Mouse (Mus musculus) regulatory T cell (primary cell): Measurements from ENCODE around the gene Ndufa13.

Experiments
- in situ Hi-C: fragments of 300-600 bp; cut with MboI, MseI; formaldehyde crosslinking; loops from one replicate; pipeline ENCODE4 v1.15.1; 2025; ENCODE audit warnings: high pct_unique_total_duplicates

Gene Ndufa13

DNA sequence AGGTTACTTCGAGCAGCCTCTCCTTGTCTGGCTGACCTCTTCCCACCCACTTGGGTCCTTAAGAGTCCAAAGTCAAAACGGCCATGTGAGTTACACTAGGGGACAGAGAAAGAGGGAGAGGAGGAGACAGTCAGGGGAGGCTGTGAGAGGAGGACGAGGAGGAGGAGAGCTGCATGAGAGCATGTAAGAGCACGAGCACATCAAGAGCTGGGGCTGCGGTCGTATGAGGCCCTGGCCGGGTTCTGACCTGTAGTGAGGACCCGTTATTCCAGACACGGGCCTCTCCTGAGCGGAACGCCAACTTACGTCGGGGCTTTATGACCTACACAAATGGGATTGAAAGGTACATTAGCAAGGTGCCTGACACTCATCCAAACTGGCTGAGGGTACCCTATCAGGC, 9.6 kb upstream of the Ndufa13 start:
- in situ Hi-C loops: no loop called here

DNA sequence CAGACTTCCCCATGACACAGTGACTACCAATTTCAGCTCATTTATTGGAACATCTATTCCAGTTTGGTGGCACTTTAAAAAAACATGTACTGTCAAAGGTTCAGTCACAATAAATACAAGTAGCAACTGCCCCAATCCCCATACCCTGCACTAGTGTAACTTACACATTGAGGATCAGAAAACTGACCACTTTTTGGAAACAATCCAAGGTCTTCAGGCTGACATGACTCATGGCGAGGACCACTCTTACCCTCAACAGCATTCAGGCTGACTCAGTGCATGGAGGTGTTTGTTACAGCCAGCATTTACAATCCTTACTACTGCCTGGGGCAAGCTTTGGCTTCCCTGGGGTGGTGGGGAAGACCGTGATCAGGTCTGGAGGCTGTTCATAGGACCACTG, 4.7 kb upstream of the Ndufa13 start:
- in situ Hi-C loops: no loop called here

DNA sequence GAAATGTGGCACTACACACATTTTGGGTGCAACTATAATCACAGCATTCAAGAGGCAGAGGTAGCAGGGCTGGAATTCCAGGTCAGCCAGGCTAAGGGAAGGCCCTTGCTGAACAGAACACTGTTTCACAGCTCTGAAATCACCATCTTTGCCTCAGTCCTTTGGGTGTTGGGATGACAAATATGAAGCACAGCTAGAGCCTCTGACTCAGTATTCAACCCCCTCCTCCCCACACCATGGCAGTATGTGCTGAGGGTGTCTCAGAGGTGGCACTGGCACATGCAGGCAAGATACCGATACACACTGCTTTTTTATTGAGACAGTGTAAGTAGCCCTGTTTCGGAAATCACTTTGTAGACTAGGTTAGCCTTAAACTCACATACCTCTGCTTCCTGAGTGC, 3.9 kb upstream of the Ndufa13 start:
- in situ Hi-C loops: no loop called here

- in situ Hi-C loops: loop anchor here (5.0 kb wide), 1 partner anchor 93 kb away; the partner anchor contains the start of gene Gatad2a
Measured at GRCm38 (mm10) chr8:69904096-69904495, 1.7 kb upstream of the Ndufa13 start.

DNA sequence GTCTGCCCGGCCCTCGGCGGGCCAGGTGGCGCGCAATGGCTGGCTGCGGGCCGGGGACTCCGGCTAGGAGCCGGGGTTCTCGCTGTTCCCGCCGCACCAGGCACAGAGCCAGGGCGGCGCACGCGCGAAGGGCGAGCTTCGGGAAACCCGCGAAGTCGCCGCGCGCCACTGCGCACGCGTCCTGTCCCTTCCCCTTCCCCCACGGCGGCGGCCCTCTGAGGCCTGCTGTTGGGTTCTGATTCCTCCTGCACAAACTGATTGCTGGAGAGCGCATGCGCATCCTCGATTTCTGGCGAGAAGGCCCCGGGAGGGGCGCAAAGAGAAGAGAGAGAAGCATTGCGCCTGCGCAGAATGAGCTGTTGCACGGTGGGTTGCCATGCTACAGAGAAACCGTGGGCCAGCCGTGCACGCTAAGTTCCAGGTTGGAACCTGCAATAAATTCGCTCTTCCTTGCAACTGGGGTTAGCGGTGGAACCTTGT, 745 bp upstream of the Ndufa13 start:
- in situ Hi-C loops: loop anchor here (5.0 kb wide), 1 partner anchor 94 kb away; the partner anchor contains the start of gene Gatad2a

GRCm38 (mm10) chr8:69901484-69902162, 735 bp downstream of the Ndufa13 start:
- in situ Hi-C loops: loop anchor here (5.0 kb wide), 1 partner anchor 96 kb away; the partner anchor contains the start of gene Gatad2a

- in situ Hi-C loops: loop anchor here (5.0 kb wide), 1 partner anchor 96 kb away; the partner anchor contains the start of gene Gatad2a
Measured at GRCm38 (mm10) chr8:69900895-69901451, 1.4 kb downstream of the Ndufa13 start.

DNA sequence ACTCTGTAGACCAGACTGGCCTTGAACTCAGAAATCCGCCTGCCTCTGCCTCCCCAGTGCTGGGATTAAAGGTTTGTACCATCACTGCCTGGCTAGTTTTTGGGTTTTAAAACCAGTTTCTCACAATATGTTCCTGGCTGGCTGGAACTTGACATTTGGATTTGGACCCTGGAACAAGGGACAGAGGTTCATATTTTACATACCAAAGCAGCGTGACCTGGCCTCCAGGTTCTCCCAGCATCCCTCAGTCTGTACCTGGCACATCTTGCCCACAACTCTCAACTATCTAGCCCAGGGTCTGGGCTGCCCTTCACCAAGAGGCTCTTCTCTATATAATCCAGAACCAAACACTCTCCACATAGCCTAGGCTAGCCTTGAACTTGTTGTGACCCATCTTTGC, 2.5 kb downstream of the Ndufa13 start:
- in situ Hi-C loops: loop anchor here (5.0 kb wide), 1 partner anchor 97 kb away; the partner anchor contains the start of gene Gatad2a

GRCm38 (mm10) chr8:69897857-69898256, 4.5 kb downstream of the Ndufa13 start:
- in situ Hi-C loops: no loop called here

- in situ Hi-C loops: no loop called here
Measured at GRCm38 (mm10) chr8:69895772-69896451, 6.4 kb downstream of the Ndufa13 start.

- in situ Hi-C loops: no loop called here
Measured at GRCm38 (mm10) chr8:69894836-69895332, 7.5 kb downstream of the Ndufa13 start.

GRCm38 (mm10) chr8:69893863-69894262, 8.5 kb downstream of the Ndufa13 start:
- in situ Hi-C loops: no loop called here

DNA sequence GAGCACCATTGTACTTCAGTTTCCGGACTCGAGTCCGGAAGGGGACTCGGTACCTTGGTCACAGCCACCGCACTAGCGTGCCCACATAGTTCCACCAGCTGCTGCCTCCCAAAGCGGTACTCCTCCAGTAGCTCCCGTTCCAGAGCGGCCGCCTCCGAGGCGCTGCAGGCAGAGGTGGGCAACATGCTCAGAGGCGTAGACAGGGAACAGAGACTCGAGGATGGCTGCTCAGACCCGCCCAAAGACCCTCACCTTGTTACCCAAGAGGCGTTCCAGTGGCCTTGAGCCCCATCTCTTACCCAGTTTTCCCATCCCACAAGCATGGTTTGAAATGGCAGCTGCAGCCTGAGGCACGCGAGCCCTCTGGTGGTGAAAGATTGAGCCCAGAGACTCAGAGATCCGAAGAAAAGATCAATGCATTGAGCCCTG, 11.5 kb downstream of the Ndufa13 start:
- in situ Hi-C loops: no loop called here

GRCm38 (mm10) chr8:69888902-69889301, 13.5 kb downstream of the Ndufa13 start:
- in situ Hi-C loops: no loop called here

- in situ Hi-C loops: no loop called here
Measured at GRCm38 (mm10) chr8:69888244-69888866, 14.0 kb downstream of the Ndufa13 start.

DNA sequence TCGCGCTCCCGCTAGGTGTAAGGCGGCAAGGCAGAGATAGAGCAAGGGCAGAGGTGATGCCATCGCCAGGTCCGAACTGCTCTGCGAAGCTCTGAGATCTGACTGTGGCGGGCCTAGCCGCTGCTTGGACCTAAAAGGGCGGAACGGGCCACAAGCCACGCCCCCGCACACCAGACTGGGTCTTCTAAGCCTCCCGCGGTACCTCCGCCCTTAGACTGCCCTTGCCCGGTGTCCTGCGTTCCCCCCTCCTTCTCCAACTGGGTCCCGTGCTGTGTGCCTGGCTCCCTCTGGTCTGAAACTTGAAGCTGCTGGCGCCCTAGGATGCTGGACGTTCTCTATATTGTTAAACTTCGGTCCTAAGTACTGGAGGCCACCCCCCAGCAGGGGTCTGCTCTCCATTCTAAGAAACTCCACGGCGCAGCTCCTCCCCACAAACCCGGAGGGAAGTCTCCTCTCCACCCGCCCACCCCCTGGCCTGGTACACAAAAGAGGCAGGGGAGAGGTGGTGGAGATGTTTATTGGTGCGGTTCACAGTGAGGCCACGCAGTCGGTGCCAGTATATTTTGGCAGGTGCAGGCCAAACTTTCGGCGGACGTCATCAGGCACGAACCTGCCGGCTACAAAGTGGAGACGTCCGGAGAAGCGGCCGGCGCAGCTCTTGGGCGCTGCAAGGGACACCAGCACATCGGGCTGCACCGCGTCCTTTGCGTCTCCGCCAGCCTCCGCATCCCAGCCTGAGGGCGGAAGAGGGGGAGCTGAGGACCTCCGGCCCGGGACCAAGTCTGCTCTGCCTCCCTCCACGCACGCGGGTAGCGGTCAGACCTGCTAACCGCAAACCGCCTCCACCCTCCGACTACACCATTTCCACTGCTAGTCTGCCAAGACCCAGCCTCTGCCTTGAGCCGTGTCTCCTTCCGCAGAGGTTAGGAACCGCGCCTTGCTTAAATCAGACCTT, 14.8 kb downstream of the Ndufa13 start, which contains the start of gene Cilp2:
Gene Cilp2, minus strand, starts transcription at position 399 of the 955 bp plus-strand sequence.
- in situ Hi-C loops: no loop called here

- in situ Hi-C loops: no loop called here
Measured at GRCm38 (mm10) chr8:69884141-69884540, 18.2 kb downstream of the Ndufa13 start.

DNA sequence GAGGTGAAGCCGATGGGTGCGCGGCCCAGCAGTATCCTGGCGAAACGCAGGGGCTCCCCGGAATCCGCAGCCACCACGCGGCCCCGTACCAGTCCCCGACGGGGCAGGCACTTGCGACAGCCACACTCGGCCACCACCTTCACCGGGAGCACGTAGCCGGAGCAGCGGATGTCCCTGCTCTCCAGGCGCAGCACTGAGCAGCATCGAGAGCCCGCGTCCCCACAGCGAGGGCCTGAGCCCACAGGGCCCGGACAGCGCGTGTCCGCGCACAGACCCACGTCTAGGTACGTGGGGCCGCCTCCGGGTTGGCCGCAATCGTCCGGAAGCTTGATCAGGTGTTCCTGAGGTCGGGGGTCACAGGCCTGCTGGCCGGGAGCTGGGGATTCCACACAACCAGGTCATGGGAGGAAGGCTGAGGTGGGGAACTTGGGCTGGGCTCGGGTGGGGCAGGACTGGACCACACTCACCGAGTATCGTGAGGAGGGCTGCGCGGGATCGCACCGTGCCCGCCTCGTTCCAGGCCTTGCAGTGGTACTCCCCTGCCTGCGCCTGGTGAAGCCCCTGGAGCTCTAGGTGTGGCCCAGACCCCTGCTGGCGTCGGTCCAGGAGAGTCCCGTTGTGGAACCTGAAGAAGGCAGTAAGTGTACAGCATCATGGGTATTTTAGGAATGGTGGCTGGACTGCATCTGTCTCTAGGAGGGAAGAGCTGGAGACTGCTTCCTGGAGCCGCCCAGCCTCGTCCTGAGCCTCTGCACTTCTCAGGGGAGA, 19.3 kb downstream of the Ndufa13 start:
- in situ Hi-C loops: no loop called here

DNA sequence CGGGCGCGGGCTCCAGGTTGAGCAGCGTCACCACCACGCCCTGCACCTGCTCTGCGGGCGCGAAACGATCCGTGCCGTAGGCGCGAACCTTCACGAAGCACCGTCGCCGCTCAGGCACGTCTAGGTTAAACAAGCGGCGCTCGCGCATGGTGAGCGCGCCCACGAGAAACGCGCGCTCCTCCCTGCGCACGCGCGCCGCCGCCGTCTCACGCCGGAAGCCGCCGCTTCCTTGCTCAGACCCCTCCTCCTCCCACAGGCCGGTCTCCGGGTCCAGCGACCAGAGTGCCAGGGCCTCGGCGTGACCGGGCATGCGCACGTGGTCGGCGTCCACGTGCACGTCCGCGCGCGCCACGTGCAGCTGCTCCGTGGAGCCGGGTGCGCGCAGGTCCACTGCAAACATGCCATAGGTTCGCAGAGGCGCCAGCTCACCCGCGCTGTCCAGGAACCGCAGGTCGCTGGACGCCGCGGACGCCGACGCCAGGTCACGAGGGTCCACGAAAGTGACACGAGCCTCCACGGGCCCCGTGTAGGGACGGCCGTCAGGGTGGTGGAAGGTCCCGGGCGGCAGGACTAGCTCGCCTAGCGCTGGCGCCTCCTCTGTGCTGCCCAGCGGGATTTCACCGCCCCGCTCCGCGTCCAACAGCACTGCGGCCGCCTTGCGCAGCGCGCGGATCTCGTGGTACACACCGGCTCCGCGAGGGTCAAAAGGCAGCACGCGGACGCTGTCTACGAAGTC, 20.2 kb downstream of the Ndufa13 start:
- in situ Hi-C loops: no loop called here
